Mouse (Mus musculus): ENCODE measurements around the gene Map9.

GRCm38 (mm10) chr3:82340111-82340510, 17.7 kb upstream of the Map9 start:
- TF ChIP-seq CTCF (IDR thresholded peaks at IDR 0.05; ENCODE audit: low read depth, low read length) (no peak), GATA1 (IDR thresholded peaks at IDR 0.05; ENCODE audit: borderline replicate concordance, low read length) (no peak)
